Mouse (Mus musculus): ENCODE results near the gene Gde1. TPM values are rescaled to one million over a fixed set of nuclear protein-coding genes. Genes with fewer than 3 reads are reported as not detected.

Gene Gde1
- polyA plus RNA-seq, 1 experiment: not detected

- Histone ChIP-seq H3K4me3 (ENCODE audit: insufficient read depth, low read depth, low read length) (no peak overlapping the region), H3K4me1 (ENCODE audit: control insufficient read depth, insufficient read depth, low read length) (peaks cover 17% of the 10 kb centered on the region), H3K27ac (ENCODE audit: insufficient read depth, low read depth, low read length) (no peak overlapping the region)
- WGBS: 96% methylated on average over 6 of the region's 6 CpGs
- TF ChIP-seq CTCF (IDR thresholded peaks at IDR 0.05; ENCODE audit: insufficient read depth, low read depth, low read length): no peak
- no peak for TF ChIP-seq POLR2A (IDR thresholded peaks at IDR 0.05; ENCODE audit: insufficient read depth, low read depth, low read length)
These were observed 9.4 kb downstream of the Gde1 start for GRCm38 (mm10) chr7:118696146-118696545.

DNA sequence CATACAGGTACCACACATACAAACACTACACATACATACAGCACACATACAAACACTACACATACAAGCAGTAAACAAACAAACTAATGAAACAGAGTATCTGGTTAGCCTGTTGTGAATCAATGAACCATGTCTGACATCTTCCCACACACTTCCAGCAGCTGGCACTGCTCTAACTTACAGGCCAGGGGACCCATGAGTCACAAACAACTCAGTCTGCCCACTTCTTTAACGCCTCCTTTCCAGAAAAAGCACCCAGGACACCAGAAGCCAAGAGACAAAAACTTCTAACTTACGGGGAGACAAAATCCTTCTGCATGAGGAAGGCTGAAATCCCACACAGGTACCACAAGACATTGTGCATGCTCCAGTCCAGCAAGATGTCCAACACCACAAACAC, 14.3 kb downstream of the Gde1 start:
- TF ChIP-seq CTCF (IDR thresholded peaks at IDR 0.05; ENCODE audit: insufficient read depth, low read depth, low read length) (no peak), POLR2A (IDR thresholded peaks at IDR 0.05; ENCODE audit: insufficient read depth, low read depth, low read length) (no peak)
- Histone ChIP-seq H3K4me1 (ENCODE audit: control insufficient read depth, insufficient read depth, low read length) (peaks cover 40% of the 10 kb centered on the region), H3K4me3 (ENCODE audit: insufficient read depth, low read depth, low read length) (no peak overlapping the region), H3K27ac (ENCODE audit: insufficient read depth, low read depth, low read length) (no peak overlapping the region)
- WGBS: 40% methylated on average over 2 of the region's 2 CpGs

- WGBS: 86% methylated on average over 7 of the region's 7 CpGs
- TF ChIP-seq CTCF (IDR thresholded peaks at IDR 0.05; ENCODE audit: insufficient read depth, low read depth, low read length): no peak
- no peak overlapping the region for H3K27ac ChIP-seq (ENCODE audit: insufficient read depth, low read depth, low read length)
- H3K4me3 ChIP-seq (ENCODE audit: insufficient read depth, low read depth, low read length): no peak overlapping the region
- peaks cover 40% of the 10 kb centered on the region for H3K4me1 ChIP-seq (ENCODE audit: control insufficient read depth, insufficient read depth, low read length)
These were observed 16.5 kb downstream of the Gde1 start for GRCm38 (mm10) chr7:118689088-118689487.

GRCm38 (mm10) chr7:118688199-118688598, 17.4 kb downstream of the Gde1 start:
- TF ChIP-seq CTCF (IDR thresholded peaks at IDR 0.05; ENCODE audit: insufficient read depth, low read depth, low read length) (no peak), POLR2A (IDR thresholded peaks at IDR 0.05; ENCODE audit: insufficient read depth, low read depth, low read length) (no peak)
- Histone ChIP-seq H3K27ac (ENCODE audit: insufficient read depth, low read depth, low read length) (no peak overlapping the region), H3K4me3 (ENCODE audit: insufficient read depth, low read depth, low read length) (no peak overlapping the region), H3K4me1 (ENCODE audit: control insufficient read depth, insufficient read depth, low read length) (peaks cover 40% of the 10 kb centered on the region)
- 6% methylated on average over 5 of the region's 5 CpGs for WGBS

DNA sequence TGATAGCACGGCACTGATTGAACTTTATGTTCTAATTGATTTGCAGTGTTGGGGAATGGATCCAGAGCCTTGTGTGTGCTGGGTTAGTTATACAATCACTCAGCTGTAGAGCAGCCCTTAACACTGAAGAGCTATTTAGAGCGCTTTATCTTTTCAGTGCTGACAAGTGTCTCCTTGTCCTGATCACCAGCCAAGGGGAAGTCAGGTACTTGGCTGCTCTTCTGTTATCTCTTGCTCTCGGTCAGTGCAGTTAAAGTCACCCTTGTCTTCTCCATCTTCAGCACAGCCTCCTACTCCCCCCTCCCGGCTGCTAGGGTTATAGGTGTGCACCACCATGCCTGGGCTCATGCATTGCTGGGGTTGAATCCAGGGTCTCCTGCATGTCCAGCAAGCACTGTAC, 28.8 kb downstream of the Gde1 start:
- Histone ChIP-seq H3K4me1 (ENCODE audit: control insufficient read depth, insufficient read depth, low read length) (no peaks in the 10 kb centered on the region), H3K27ac (ENCODE audit: insufficient read depth, low read depth, low read length) (no peak overlapping the region), H3K4me3 (ENCODE audit: insufficient read depth, low read depth, low read length) (no peak overlapping the region)
- TF ChIP-seq CTCF (IDR thresholded peaks at IDR 0.05; ENCODE audit: insufficient read depth, low read depth, low read length) (no peak), POLR2A (IDR thresholded peaks at IDR 0.05; ENCODE audit: insufficient read depth, low read depth, low read length) (no peak)
- WGBS: 92% methylated on average over 4 of the region's 4 CpGs

DNA sequence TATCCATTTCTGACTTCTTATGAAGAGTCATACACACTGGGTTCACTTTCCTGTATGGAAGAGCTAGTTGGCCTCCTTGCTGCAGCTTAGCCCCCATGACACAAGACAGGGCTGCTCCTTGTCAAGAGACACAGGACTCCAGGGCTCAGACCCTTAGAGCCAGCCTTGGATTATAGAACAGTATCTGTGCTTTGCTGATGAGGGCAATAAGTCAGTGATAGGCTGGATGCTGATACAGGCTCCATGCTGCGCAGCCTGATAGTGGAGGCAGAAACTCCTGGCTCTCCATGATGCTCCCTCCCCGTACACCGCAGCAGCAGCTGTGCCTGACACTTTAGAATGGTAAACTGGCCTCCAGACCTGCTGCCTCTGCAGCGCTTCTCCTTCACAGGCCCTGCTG, 35.4 kb downstream of the Gde1 start:
- no peak overlapping the region for H3K27ac ChIP-seq (ENCODE audit: insufficient read depth, low read depth, low read length)
- TF ChIP-seq CTCF (IDR thresholded peaks at IDR 0.05; ENCODE audit: insufficient read depth, low read depth, low read length) (no peak), POLR2A (IDR thresholded peaks at IDR 0.05; ENCODE audit: insufficient read depth, low read depth, low read length) (no peak)
- H3K4me1 ChIP-seq (ENCODE audit: control insufficient read depth, insufficient read depth, low read length): no peaks in the 10 kb centered on the region
- H3K4me3 ChIP-seq (ENCODE audit: insufficient read depth, low read depth, low read length): no peak overlapping the region
- WGBS: 83% methylated on average over 4 of the region's 4 CpGs

DNA sequence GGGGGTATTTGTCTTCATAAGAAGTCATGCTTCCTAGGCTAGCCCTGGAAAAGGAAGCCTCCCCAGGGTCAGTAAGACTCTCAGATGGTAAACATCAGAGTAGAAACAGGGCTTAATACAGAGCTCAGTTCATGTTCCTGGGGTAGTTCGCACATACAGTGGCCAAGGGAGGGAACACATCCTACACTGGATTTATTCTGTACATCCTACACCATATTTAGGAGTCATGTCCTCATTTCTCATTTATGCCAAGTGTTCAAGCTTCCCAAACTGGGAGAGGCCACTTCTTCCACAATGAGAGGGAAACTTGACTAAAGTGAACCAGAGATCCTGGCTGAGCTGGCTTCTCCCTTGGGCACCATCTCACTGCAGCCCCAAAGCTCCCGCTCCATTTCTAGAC, 37.8 kb downstream of the Gde1 start:
- Histone ChIP-seq H3K4me1 (ENCODE audit: control insufficient read depth, insufficient read depth, low read length) (no peaks in the 10 kb centered on the region), H3K4me3 (ENCODE audit: insufficient read depth, low read depth, low read length) (no peak overlapping the region), H3K27ac (ENCODE audit: insufficient read depth, low read depth, low read length) (no peak overlapping the region)
- no peak for TF ChIP-seq POLR2A (IDR thresholded peaks at IDR 0.05; ENCODE audit: insufficient read depth, low read depth, low read length)
- no peak for TF ChIP-seq CTCF (IDR thresholded peaks at IDR 0.05; ENCODE audit: insufficient read depth, low read depth, low read length)
- WGBS: 98% methylated on average over 2 of the region's 2 CpGs

DNA sequence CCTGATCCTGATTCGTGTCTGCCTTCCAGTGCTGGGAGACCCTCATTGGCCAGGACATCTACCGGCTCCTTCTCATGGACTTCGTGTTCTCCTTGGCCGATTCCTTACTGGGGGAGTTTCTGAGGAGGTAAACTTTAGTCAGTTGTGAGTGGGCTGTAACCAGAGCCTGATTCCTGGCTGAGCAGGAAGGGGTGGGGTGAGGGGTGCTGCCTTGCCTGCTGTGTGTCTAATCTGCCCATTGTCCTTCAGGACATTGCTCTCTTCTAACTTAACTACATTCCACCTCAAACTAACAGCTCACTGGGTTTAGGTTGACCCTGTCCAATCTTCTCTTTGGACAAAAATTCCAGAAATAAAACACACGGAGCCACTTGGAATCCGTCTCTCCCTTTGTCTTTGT, 48.8 kb downstream of the Gde1 start:
- Histone ChIP-seq H3K27ac (ENCODE audit: insufficient read depth, low read depth, low read length) (no peak overlapping the region), H3K4me1 (ENCODE audit: control insufficient read depth, insufficient read depth, low read length) (no peaks in the 10 kb centered on the region), H3K4me3 (ENCODE audit: insufficient read depth, low read depth, low read length) (no peak overlapping the region)
- 27% methylated on average over 6 of the region's 6 CpGs for WGBS
- TF ChIP-seq CTCF (IDR thresholded peaks at IDR 0.05; ENCODE audit: insufficient read depth, low read depth, low read length): no peak
- no peak for TF ChIP-seq POLR2A (IDR thresholded peaks at IDR 0.05; ENCODE audit: insufficient read depth, low read depth, low read length)

GRCm38 (mm10) chr7:118652572-118653295, 52.8 kb downstream of the Gde1 start:
- Histone ChIP-seq H3K27ac (ENCODE audit: insufficient read depth, low read depth, low read length) (no peak overlapping the region), H3K4me1 (ENCODE audit: control insufficient read depth, insufficient read depth, low read length) (no peaks in the 10 kb centered on the region), H3K4me3 (ENCODE audit: insufficient read depth, low read depth, low read length) (no peak overlapping the region)
- TF ChIP-seq POLR2A (IDR thresholded peaks at IDR 0.05; ENCODE audit: insufficient read depth, low read depth, low read length) (no peak), CTCF (IDR thresholded peaks at IDR 0.05; ENCODE audit: insufficient read depth, low read depth, low read length) (no peak)
- 85% methylated on average over 6 of the region's 6 CpGs for WGBS

DNA sequence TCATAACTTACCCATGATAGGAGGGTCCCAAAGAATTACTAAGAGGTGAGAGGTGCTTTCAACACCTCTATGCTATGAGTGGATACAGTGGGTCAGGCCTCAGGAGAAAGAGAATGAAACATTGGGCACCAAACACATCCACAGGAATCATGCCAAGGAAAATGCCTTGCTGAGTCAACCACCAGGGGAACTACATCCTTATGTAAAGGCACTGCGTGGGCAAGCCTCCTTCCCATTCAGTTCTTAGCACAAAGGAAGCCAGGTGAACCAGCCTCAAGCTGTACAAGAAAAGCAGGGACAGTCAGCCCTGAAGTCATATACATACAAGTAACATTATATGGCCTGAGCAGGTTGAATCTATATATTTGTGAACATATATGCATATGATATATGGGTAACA, 54.7 kb downstream of the Gde1 start:
- 71% methylated on average over 1 of the region's 1 CpGs for WGBS
- no peak overlapping the region for H3K4me3 ChIP-seq (ENCODE audit: insufficient read depth, low read depth, low read length)
- no peak for TF ChIP-seq POLR2A (IDR thresholded peaks at IDR 0.05; ENCODE audit: insufficient read depth, low read depth, low read length)
- TF ChIP-seq CTCF (IDR thresholded peaks at IDR 0.05; ENCODE audit: insufficient read depth, low read depth, low read length): no peak
- H3K4me1 ChIP-seq (ENCODE audit: control insufficient read depth, insufficient read depth, low read length): no peaks in the 10 kb centered on the region
- no peak overlapping the region for H3K27ac ChIP-seq (ENCODE audit: insufficient read depth, low read depth, low read length)
